Mouse (Mus musculus) bone marrow, adult 2 months (tissue): ENCODE measurements around the gene Plin5.

Experiments used
- CTCF ChIP-seq: fragments of 200-500 bp; IDR thresholded peaks from 2 replicates; pipeline ENCODE4 v1.5.1; 2011; ENCODE audit warnings: low read length, control low read depth; ENCODE audit not compliant: control insufficient read depth, insufficient read depth
- POLR2A ChIP-seq: fragments of 200-500 bp; IDR thresholded peaks from 2 replicates; pipeline ENCODE4 v1.6.1; 2011; ENCODE audit warnings: low read depth, mild to moderate bottlenecking, control low read depth, low read length, borderline replicate concordance; ENCODE audit not compliant: control insufficient read depth

GRCm38 (mm10) chr17:56131136-56131535, 13.7 kb upstream of the Plin5 start:
- TF ChIP-seq CTCF (no peak), POLR2A (no peak)
